Mouse (Mus musculus) cortical plate, adult 2 months (tissue): ENCODE measurements around the gene Aldh3a2.

ENCODE experiments used
- CTCF ChIP-seq: fragments of 200-500 bp; IDR thresholded peaks from 2 replicates; pipeline ENCODE4 v1.5.1; 2011; ENCODE audit warnings: mild to moderate bottlenecking, control low read depth, low read length; ENCODE audit not compliant: insufficient read depth; ENCODE audit errors: extremely low read depth
- POLR2A ChIP-seq: fragments of 200-500 bp; IDR thresholded peaks from 2 replicates; pipeline ENCODE4 v1.6.1; 2011; ENCODE audit warnings: mild to moderate bottlenecking, low read length, control low read depth; ENCODE audit not compliant: insufficient read depth; ENCODE audit errors: extremely low read depth

DNA sequence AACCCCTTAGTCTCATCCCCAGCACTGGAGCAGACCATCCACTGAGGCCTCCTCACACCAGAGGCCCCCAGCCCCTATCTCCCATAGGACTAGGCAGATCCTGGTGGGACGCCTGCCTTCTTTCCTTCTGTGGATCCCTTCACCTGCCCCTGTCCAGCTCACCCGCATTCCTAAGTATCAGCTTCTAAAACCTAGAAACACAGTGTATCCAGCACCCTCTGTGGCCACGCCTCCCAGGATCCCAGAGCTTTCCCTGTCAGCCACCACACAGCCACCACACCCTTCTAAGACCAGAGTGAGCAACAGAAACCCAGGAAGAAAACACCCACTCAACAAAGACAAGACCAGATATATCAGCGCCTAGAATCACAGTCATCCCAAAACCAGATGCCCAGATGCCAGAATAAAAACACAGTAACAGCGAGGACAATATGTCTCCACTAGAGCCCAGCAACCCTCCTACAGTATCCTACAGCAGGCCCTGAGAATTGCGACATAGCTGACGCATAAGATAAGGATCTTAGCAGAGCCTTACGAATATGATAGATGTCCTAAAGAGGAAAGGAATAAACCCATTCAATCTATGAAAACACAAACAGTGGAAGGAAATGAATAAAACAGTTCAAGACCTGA lies 11.3 kb upstream of the Aldh3a2 start:
- TF ChIP-seq CTCF: no peak
- TF ChIP-seq POLR2A: no peak
